Mouse (Mus musculus) embryonic facial prominence, embryonic 14.5 days (tissue): ENCODE results near the gene Nr6a1. TPM values are rescaled to one million over a fixed set of nuclear protein-coding genes. Genes with fewer than 3 reads are reported as not detected.

ENCODE experiments used
- microRNA-seq: library from miRNA; unstranded; fragments of <30 nt; microRNA quantifications from one replicate; pipeline ENCODE4, GENCODE M21; 2016; ENCODE audit warnings: borderline number of aligned reads
- polyA plus RNA-seq: library from polyadenylated mRNA; unstranded; fragments of >200 nt; fragmentation: Nextera tagmentation; extraction: Ambion mirVana; gene quantifications from 2 replicates; pipeline ENCODE4 v1.2.1, GENCODE M21; 2014

The Nr6a1 gene
- polyA plus RNA-seq, 1 experiment from 2014 or later: 1.7 TPM

Small RNAs within 50 kb of the gene (microRNA-seq; reads per million reads assigned to microRNA genes)
- gene Mir181a-2 (127 reads per million, percentile 55 among the genes with 10 or more reads in this experiment), gene Mir181b-2 (874 reads per million, percentile 74 among the genes with 10 or more reads in this experiment)

Other genes with a start within 250 kb of the Nr6a1 start
- gene Nr5a1, start 213.1 kb downstream of the Nr6a1 start, polyA plus RNA-seq: 0.21 TPM in 1 of 2 replicates, not detected in the other
- gene Olfml2a, start 4.3 kb upstream of the Nr6a1 start, polyA plus RNA-seq: 15.3 and 18.7 TPM in 2 replicates
- gene Wdr38, start 69.8 kb upstream of the Nr6a1 start, polyA plus RNA-seq: 0.92 and 1.4 TPM in 2 replicates
- gene Arpc5l, start 77.7 kb upstream of the Nr6a1 start, polyA plus RNA-seq: 113 and 120 TPM in 2 replicates
- 1,001 and 1,064 TPM in 2 replicates for gene Rpl35, start 77.9 kb upstream of the Nr6a1 start, polyA plus RNA-seq
- gene Golga1, start 137.9 kb upstream of the Nr6a1 start, polyA plus RNA-seq: 20.7 and 29.8 TPM in 2 replicates